Mouse (Mus musculus) brown adipose tissue, adult 24 weeks (tissue): ENCODE data around the gene Tm9sf2. TPM values are rescaled to one million over a fixed set of nuclear protein-coding genes. Genes with fewer than 3 reads are reported as not detected.

Source experiments
- H3K27ac ChIP-seq: fragments of 200-500 bp; replicated peaks from 2 replicates; pipeline ENCODE4 v1.5.1; 2012; ENCODE audit warnings: low read depth, mild to moderate bottlenecking, low read length
- H3K4me1 ChIP-seq: fragments of 200-500 bp; 2 replicates; pipeline ENCODE4 v1.6.1; 2012; ENCODE audit warnings: low read length, mixed read lengths; ENCODE audit not compliant: control insufficient read depth, insufficient read depth, insufficient read length
- H3K4me3 ChIP-seq: fragments of 200-500 bp; 2 replicates; pipeline ENCODE4 v1.5.1; 2012; ENCODE audit warnings: low read depth, mild to moderate bottlenecking, low read length, moderate library complexity; ENCODE audit not compliant: insufficient read depth
- polyA plus RNA-seq: library from polyadenylated mRNA; stranded (reverse); fragments of >200 nt; gene quantifications from 2 replicates; pipeline ENCODE4 v1.2.4, GENCODE M21; 2012; ENCODE audit not compliant: missing spikeins, insufficient read depth, insufficient read length

Tm9sf2 gene
- polyA plus RNA-seq, 1 experiment, result 47.6 TPM

DNA sequence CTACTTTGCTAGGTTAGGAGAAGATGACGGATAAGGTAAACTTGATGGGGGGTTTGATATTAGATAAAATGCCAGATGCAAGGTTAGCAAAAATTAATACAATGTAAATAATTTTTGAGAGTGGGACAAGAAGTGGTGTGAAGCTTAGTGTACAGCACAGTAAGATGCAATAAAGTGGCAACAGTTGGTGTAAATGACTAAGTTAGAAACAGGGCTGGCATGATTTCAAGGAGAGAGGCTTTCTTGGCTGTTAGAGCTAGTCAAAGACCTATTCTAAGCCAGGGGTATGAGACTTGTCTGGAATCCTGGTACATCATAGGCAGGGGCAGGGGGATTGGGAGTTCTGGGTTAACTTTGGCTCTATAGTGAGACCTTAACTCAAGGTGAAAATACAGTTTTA lies 9.4 kb downstream of the Tm9sf2 start:
- Histone ChIP-seq H3K4me3 (no peak overlapping the region), H3K27ac (no peak overlapping the region), H3K4me1 (0 out of 2 replicates have a peak, but pooled peaks cover 2% of the 10 kb centered on the region)

DNA sequence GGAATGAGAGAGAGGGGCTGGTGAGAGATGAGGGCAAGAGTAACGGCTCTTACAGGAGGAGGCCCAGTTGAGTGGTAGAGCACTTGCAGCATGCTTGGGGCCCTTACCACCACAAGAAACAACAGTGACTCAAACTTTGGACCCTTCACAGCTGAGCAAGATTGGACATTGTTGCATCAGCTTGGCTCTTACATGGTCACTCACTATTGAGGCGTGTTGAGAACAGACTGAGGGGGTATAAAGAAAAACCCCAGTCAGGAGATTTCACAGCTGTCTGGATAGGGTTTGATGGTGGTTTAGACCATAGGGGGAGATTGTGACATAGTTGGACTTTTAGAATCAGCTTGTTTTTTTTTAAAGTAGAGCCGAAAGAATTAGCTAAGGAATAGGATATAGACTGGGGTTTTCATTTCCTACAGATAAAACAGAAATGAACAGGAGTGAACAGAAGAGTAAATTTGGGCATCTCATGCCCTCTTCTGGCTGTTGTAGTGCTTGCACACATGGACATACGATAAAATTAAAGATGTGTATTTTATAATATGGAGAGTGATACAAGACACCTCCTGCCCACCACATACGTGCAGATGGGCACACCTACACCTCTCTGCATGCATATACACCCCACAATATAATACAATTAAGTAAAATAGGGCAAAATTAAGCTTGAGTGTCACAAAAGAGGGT lies 23.4 kb downstream of the Tm9sf2 start:
- H3K4me1 ChIP-seq, result no peaks in the 10 kb centered on the region
- H3K27ac ChIP-seq, result no peak overlapping the region
- H3K4me3 ChIP-seq, result no peak overlapping the region

DNA sequence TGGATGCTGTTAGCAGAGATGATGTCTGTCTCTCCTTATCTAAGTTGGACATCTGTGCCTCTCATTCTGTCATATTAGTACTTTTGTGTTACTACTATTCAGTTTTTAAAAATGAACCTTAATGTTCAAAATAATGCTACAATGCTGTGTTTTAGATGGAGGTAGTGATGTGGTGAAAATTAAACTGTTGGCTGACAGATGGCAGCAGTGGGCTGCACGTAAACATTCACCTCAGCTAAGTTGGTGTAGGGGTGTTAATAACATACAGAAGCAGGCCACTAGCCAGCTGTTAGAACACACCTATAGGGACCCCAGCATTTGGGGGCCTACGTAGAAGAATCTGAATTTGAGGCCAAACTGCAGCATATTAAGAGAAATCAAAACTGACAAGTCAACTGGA lies 24.8 kb downstream of the Tm9sf2 start:
- Histone ChIP-seq H3K4me1 (no peaks in the 10 kb centered on the region), H3K27ac (no peak overlapping the region), H3K4me3 (no peak overlapping the region)

DNA sequence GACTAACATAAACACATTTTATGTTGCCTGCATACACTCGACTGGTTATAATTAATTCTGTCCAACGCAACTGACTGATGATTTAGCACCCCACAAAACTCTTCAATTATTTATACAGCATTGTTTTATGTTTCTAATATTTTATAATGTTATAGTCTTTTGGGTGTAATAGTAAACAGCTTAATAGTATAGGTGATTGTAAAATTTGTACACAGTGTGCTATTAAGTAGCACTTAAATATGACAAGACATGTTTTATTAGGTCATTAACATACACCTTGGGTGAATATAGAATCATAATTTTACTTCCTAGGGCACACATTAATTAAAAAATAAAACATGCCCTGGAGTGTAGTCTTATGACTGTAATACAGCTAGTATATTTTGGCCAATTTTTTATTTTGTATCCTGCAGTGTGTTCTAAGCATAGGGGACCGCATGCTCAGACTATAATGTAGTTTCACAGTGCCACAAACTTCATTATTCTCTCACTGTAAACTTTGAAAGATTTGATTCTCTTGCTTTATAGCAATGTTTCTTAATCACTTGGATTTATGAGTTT lies 29.6 kb downstream of the Tm9sf2 start:
- Histone ChIP-seq H3K4me3 (no peak overlapping the region), H3K27ac (no peak overlapping the region), H3K4me1 (no peaks in the 10 kb centered on the region)

DNA sequence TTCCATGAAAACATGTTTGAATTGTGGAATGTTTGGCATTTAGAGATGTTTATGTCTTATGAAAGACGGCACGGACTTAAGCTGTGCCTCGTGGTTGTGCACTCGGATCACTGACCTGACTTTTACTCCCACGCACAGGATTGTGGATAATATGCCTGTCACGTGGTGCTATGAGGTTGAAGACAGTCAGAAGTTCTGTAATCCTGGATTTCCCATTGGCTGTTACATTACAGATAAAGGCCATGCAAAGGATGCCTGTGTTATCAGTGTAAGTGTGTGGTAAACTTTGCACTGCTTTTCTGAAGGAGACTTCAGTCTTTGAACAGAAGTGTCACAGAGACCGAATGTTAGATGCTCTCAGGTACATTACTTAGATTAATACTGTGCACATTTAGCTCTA lies 30.4 kb downstream of the Tm9sf2 start:
- Histone ChIP-seq H3K4me3 (no peak overlapping the region), H3K27ac (no peak overlapping the region), H3K4me1 (no peaks in the 10 kb centered on the region)

DNA sequence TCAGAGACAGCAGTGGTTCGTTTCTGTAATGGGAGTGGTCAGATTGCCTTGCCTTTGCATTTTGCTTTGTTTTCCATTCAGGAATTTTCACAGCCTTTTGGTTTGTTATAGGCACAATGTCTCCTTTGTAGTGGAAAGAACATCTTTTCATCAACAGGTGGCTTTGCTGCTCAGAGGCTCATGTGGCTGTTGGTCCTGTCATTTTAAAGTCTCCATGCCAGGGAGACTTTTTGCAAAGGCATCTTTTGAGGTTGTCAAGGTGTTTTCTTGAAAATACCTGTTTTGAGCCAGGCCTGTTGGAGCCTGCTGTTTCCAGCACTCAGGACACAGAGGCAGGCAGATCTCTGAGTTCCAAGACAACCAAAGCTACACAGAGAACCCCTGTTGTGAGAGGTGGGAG lies 33.3 kb downstream of the Tm9sf2 start:
- Histone ChIP-seq H3K27ac (no peak overlapping the region), H3K4me1 (no peaks in the 10 kb centered on the region), H3K4me3 (no peak overlapping the region)

DNA sequence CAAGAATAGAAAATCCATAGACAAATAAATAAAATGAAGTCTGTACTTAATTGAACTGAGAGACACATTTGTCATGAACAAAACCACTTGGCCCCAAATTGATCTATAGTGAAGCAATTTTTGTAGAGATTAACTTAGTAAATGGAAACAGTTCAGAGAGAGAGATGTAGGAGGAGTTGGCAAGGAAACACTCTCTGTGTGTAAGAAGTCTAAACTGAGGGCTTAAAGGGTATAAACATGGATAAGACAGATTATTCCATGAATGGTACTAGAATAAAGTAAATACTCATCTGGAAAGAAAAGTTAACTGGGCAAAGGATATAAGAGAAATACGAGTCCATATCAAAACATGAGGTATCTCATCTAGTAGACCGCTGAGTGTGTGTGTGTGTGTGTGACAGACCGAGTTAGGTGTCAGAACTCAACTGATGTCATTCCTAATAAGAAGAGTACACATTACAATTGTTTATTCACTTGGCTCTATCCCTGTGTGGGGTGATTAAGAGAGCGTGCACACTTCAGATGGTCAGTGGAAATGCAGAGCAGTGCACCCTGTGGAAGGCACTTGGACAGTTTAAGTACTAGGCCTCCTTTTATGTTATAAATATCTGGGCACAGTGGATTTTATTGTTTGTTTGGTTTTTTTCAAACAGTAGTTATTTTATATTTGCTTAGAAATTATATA lies 36.9 kb downstream of the Tm9sf2 start:
- H3K27ac ChIP-seq, result no peak overlapping the region
- H3K4me3 ChIP-seq, result no peak overlapping the region
- no peaks in the 10 kb centered on the region for H3K4me1 ChIP-seq

DNA sequence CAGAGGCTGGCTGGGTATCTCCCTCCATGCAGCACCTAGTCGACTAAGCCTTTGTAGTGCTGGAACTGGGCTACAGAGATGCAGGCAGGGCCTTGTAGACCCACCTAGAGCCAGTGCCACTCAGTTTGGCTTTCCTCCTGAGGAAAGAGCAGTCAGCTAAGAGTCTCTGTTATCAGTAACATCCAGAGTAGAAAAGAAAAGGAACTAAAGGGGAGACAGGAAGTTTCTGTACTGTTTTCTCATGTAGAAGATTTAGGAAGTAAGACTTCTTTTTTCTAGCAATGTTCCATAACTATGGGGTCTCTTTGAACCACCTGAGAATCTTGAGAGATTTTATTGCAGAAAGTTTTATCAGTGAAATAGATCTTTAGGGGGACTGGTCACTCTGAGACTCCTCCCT lies 38.5 kb downstream of the Tm9sf2 start:
- Histone ChIP-seq H3K4me3 (no peak overlapping the region), H3K4me1 (no peaks in the 10 kb centered on the region), H3K27ac (no peak overlapping the region)

DNA sequence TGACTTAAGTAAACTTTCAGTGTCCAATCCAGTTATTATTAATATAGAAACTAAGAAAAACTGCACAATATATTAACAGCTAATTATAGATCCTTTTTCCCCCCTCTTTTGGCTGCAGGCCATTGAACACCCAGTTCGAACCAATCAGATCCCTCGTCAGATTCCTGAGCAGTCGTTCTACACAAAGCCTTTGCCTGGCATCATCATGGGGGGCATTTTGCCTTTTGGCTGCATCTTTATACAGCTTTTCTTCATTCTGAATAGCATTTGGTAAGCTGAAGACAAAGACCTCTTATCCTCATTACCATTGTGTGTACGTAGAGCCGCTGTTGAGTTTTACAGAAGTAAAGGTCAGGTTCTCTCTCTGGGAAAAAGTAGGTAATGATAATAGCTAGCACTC lies 43.8 kb downstream of the Tm9sf2 start:
- no peaks in the 10 kb centered on the region for H3K4me1 ChIP-seq
- no peak overlapping the region for H3K27ac ChIP-seq
- H3K4me3 ChIP-seq, result no peak overlapping the region

DNA sequence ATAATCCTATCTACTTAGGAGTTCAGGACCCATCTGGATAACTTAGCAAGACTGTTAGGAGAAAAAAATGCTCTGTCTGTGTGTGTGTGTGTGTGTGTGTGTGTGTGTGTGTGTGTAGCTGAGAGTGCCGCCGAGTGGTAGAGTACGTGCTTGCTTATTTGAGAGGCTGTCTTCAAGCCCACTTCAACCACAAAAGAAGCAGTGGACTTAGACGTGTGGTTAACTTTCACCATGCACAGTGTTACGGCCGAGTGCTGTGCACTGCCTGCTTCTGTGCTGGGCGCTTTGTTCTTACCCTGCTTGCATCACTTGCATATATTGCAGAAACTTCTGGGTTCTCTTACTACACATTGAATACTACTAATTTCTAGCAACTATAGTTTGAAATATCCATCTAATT lies 50.9 kb downstream of the Tm9sf2 start:
- Histone ChIP-seq H3K4me3 (no peak overlapping the region), H3K4me1 (no peaks in the 10 kb centered on the region), H3K27ac (no peak overlapping the region)

DNA sequence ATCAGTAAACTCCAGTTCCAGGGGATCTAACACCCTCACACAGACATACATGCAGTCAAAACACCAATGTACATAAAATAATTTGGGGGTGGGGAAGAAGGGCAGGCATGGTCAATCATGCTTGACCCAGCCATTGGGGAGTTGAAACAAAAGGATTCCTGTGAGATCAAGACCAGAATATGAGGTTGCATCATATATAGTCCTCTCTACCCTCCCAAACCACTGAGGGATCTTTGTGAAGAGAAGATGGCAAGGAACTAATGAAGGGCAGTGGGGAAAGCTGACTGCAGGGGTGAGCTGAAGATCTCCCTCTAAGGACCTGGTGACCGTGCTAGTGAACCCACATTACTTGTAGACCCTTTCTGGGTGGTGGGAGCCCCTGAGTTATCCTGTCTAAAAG lies 54.1 kb downstream of the Tm9sf2 start:
- H3K27ac ChIP-seq, result no peak overlapping the region
- H3K4me1 ChIP-seq, result no peaks in the 10 kb centered on the region
- H3K4me3 ChIP-seq, result no peak overlapping the region

DNA sequence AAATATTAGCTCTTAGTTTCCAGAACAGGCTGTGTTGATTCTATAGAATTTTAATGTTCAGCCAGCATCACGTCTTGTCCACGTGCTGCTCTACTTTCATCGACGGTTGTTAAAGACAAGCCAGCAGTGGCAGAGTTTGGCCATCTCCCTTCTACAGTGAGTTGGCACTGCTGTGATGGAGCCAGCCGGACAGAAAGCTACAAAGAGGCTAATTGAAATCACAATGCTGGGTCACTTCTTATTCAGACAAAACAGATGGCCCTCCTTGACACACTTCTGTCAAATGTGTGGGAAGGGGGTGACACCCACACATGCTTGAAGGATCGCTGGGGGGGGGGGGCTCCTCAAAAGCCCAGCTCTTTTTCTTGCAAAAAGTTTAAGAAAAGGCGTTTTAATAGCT lies 62.1 kb downstream of the Tm9sf2 start:
- Histone ChIP-seq H3K27ac (no peak overlapping the region), H3K4me3 (no peak overlapping the region), H3K4me1 (no peaks in the 10 kb centered on the region)

DNA sequence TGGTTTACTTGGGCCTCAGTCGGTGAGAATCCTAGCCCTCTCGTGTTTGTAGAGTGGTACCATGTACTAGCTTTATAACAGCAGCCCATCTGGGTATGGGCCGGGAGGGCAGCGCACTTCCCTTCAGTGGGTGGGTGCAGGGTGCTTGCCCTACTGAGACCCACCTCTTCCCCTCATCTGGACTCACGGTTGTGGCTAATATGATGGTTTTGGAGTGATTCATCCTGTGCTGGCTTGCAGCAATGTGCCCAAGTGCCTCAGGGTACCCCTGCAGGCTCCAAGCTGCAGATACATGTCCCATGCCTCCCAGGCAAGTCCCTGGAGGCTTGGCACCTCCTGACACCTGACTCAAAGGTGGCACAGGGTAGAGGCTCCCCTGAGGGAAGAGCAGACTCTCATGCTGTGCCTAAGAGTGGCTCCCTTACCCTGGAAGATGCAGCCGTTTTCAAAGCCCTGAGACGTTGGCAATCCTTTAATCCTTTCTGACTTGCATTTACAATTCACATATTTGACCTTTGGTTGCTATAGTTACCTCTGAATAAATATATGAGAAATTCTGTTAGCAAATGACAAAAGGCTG lies 63.5 kb downstream of the Tm9sf2 start:
- Histone ChIP-seq H3K4me1 (no peaks in the 10 kb centered on the region), H3K27ac (no peak overlapping the region), H3K4me3 (no peak overlapping the region)

DNA sequence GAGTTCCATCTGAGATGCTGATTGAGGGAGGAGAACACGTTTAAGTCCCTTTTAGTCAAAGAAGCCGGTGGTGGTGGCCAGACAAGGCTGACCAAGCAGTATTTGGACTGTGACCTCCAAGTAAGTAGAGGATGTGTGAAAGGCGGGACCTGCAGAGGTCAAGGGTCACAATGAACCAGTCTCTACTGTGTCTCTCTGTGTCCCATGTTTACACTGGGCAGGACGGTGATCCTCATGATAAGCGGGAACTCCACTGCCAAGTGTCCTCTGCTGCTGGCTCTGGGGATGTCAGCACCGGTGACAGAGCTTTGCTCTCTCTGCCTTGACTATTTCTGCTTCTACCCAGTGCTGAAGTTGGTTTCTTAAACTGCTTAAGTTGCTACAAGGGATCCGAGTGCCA lies 64.2 kb downstream of the Tm9sf2 start:
- Histone ChIP-seq H3K4me1 (no peaks in the 10 kb centered on the region), H3K27ac (no peak overlapping the region), H3K4me3 (no peak overlapping the region)

DNA sequence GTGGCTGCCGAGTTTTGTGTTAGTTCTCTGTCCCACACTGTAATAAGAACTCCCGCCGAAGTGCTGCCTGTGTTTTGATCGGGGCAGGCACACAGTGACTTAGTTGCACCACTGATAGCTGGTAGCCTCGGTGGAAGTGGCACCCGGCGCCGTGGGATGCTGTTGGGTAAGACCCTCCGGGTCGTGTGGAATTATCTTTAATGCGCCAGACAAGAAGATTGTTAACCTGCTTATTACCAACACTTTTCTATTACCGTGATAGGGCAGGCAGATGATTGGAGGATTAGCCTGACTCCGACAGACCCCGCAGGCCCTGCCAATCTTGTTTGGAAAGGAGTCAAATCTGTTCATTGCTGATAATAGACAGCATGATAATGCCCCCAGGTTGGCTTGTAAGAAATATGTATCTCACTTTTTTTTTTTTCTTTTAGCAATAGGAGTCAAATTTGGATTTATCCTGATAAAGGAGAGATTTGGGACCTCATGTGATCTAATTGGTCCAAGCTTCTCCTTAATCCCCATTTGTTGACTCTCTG lies 69.5 kb downstream of the Tm9sf2 start:
- H3K27ac ChIP-seq, result no peak overlapping the region
- no peak overlapping the region for H3K4me3 ChIP-seq
- H3K4me1 ChIP-seq, result no peaks in the 10 kb centered on the region
